Mouse (Mus musculus) mesoderm, embryonic 11.5 days (tissue): ENCODE data around the gene Mettl24.

Source experiments
- DNase-seq: peaks from one replicate; pipeline ENCODE4 v3.0.0-alpha.2; 2012; ENCODE audit warnings: low read depth, low spot score

The Mettl24 gene

GRCm38 (mm10) chr10:40684326-40684725 is 1.2 kb downstream of the Mettl24 start:
- no peak for DNase-seq

- DNase-seq: no peak
Observed at GRCm38 (mm10) chr10:40685641-40686040, 2.6 kb downstream of the Mettl24 start.

- DNase-seq: no peak
Observed at GRCm38 (mm10) chr10:40686976-40687375, 3.9 kb downstream of the Mettl24 start.

GRCm38 (mm10) chr10:40687407-40687806 is 4.3 kb downstream of the Mettl24 start:
- no peak for DNase-seq

GRCm38 (mm10) chr10:40688266-40688665 is 5.2 kb downstream of the Mettl24 start:
- no peak for DNase-seq

GRCm38 (mm10) chr10:40688873-40689272 is 5.8 kb downstream of the Mettl24 start:
- no peak for DNase-seq

- no peak for DNase-seq
Observed at GRCm38 (mm10) chr10:40698652-40699051, 15.6 kb downstream of the Mettl24 start.

- no peak for DNase-seq
Observed at GRCm38 (mm10) chr10:40711127-40711526, 28.0 kb downstream of the Mettl24 start.

- peak; percentile 53 for DNase-seq
Observed at GRCm38 (mm10) chr10:40713018-40713608, 30.0 kb downstream of the Mettl24 start.

GRCm38 (mm10) chr10:40713829-40714228 is 30.7 kb downstream of the Mettl24 start:
- DNase-seq: no peak

GRCm38 (mm10) chr10:40715151-40715550 is 32.1 kb downstream of the Mettl24 start:
- DNase-seq: no peak

GRCm38 (mm10) chr10:40716296-40716695 is 33.2 kb downstream of the Mettl24 start:
- no peak for DNase-seq

- no peak for DNase-seq
Observed at GRCm38 (mm10) chr10:40716713-40717112, 33.6 kb downstream of the Mettl24 start.

- DNase-seq: no peak
Observed at GRCm38 (mm10) chr10:40718362-40718761, 35.3 kb downstream of the Mettl24 start.

- no peak for DNase-seq
Observed at GRCm38 (mm10) chr10:40719062-40719461, 36.0 kb downstream of the Mettl24 start.

GRCm38 (mm10) chr10:40720883-40721282 is 37.8 kb downstream of the Mettl24 start:
- no peak for DNase-seq

- DNase-seq: no peak
Observed at GRCm38 (mm10) chr10:40724342-40724741, 41.3 kb downstream of the Mettl24 start.

GRCm38 (mm10) chr10:40725066-40725465 is 42.0 kb downstream of the Mettl24 start:
- DNase-seq: no peak

- DNase-seq: no peak
Observed at GRCm38 (mm10) chr10:40725471-40725870, 42.4 kb downstream of the Mettl24 start.

GRCm38 (mm10) chr10:40726288-40726902 is 43.3 kb downstream of the Mettl24 start:
- DNase-seq: no peak

GRCm38 (mm10) chr10:40726989-40727388 is 43.9 kb downstream of the Mettl24 start:
- no peak for DNase-seq

- no peak for DNase-seq
Observed at GRCm38 (mm10) chr10:40730200-40730599, 47.1 kb downstream of the Mettl24 start.

GRCm38 (mm10) chr10:40733291-40733690 is 50.2 kb downstream of the Mettl24 start:
- DNase-seq: no peak

- DNase-seq: no peak
Observed at GRCm38 (mm10) chr10:40736172-40736571, 53.1 kb downstream of the Mettl24 start.
